Mouse (Mus musculus) stomach, embryonic 15.5 days (tissue): ENCODE data around the gene Ube2d1. TPM values are rescaled to one million over a fixed set of nuclear protein-coding genes. Genes with fewer than 3 reads are reported as not detected.

Experiments used
- ATAC-seq: fragments of 200-750 bp; cut with Nextera tagmentation; 2 replicates; pipeline ENCODE4 v1.8.0; 2017; ENCODE audit warnings: low read depth, moderate number of reproducible peaks, moderate TSS enrichment; ENCODE audit not compliant: insufficient read depth, low FRiP score
- H3K27ac ChIP-seq: fragments of 300-500 bp; sonication (generic); 2 replicates; pipeline ENCODE4 v1.5.1; 2015; ENCODE audit warnings: mild to moderate bottlenecking, inconsistent platforms
- H3K27me3 ChIP-seq: fragments of 300-500 bp; sonication (generic); replicated peaks from 2 replicates; pipeline ENCODE4 v1.6.1; 2015; ENCODE audit warnings: inconsistent platforms
- H3K36me3 ChIP-seq: fragments of 300-500 bp; sonication (generic); 2 replicates; pipeline ENCODE4 v1.6.1; 2015; ENCODE audit warnings: inconsistent platforms
- H3K4me1 ChIP-seq: fragments of 300-500 bp; sonication (generic); 2 replicates; pipeline ENCODE4 v1.6.1; 2015; ENCODE audit warnings: inconsistent platforms
- H3K4me2 ChIP-seq: fragments of 300-500 bp; sonication (generic); 2 replicates; pipeline ENCODE4 v1.6.1; 2015; ENCODE audit warnings: mild to moderate bottlenecking, inconsistent platforms
- H3K4me3 ChIP-seq: fragments of 300-500 bp; sonication (generic); replicated peaks from 2 replicates; pipeline ENCODE4 v1.5.1; 2015; ENCODE audit warnings: inconsistent platforms
- H3K9ac ChIP-seq: fragments of 300-500 bp; sonication (generic); 2 replicates; pipeline ENCODE4 v1.6.1; 2015; ENCODE audit warnings: inconsistent platforms
- H3K9me3 ChIP-seq: fragments of 300-500 bp; sonication (generic); 2 replicates; pipeline ENCODE4 v1.6.1; 2016; ENCODE audit warnings: inconsistent platforms
- WGBS: fragments of 180-500 bp; shearing (Covaris S2); methylation state at CpG from one replicate; pipeline ENCODE4 v1.1.7; 2015; 5-methylcytosine and 5-hydroxymethylcytosine counted together
- polyA plus RNA-seq: library from polyadenylated mRNA; unstranded; fragments of >200 nt; fragmentation: Nextera tagmentation; extraction: Ambion mirVana; gene quantifications from 2 replicates; pipeline ENCODE4 v1.2.1, GENCODE M21; 2015

The Ube2d1 gene
- polyA plus RNA-seq, 1 experiment from 2014 or later: 51.6 TPM

DNA sequence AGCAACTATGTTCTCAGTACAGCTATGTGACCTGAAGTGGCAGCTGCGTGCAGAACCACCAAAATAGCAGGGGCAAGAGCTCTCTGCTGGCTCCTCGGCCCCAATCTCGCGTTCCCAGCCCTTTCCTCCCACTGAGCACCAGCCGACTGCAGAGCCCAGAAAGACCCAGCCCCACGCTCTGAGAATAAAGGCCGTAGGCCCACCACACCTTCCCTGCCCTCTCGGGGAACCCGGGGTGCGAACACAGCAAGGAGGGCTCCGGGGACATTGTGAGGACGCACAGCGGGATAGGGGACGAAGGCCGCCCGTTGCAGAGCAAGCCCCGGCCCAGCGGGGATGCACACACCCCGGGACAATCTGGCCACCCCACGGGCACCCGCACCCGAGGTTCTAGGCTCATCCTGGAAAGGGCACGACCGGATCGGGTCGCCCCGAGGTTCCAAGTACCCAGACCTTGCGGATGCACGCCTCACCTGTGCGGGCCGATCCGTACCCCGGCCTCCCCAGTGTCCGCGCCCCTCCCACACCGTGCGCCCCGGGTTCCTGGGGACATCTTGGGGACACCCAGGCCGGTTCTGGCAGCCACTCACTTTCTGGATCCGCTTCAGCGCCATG lies 444 bp downstream of the Ube2d1 start:
- Histone ChIP-seq H3K9me3 (no peaks in the 10 kb centered on the region), H3K36me3 (no peaks in the 10 kb centered on the region), H3K4me2 (peak overlapping the region; percentile 72), H3K4me1 (peaks cover 5% of the 10 kb centered on the region; the same call in 1 of the 2 replicates), H3K9ac (peak overlapping the region; percentile 75), H3K4me3 (peak overlapping the region; percentile 77), H3K27ac (peak overlapping the region; percentile 38; the same call in 1 of the 2 replicates), H3K27me3 (no peaks in the 10 kb centered on the region)
- WGBS: under 1% methylated on average over 38 of the region's 41 CpGs
- ATAC-seq: peak; percentile 73

- 0 out of 2 replicates have a peak overlapping the region, but pooled peaks have one; percentile 38 for H3K27ac ChIP-seq
- H3K9me3 ChIP-seq: no peaks in the 10 kb centered on the region
- H3K9ac ChIP-seq: peak overlapping the region; percentile 75
- 10% methylated on average over 8 of the region's 8 CpGs for WGBS
- no peak for ATAC-seq
- no peaks in the 10 kb centered on the region for H3K27me3 ChIP-seq
- peaks cover 5% of the 10 kb centered on the region; the same call in 1 of the 2 replicates for H3K4me1 ChIP-seq
- peak overlapping the region; percentile 77 for H3K4me3 ChIP-seq
- no peaks in the 10 kb centered on the region for H3K36me3 ChIP-seq
- H3K4me2 ChIP-seq: peak overlapping the region; percentile 72
Observed at GRCm38 (mm10) chr10:71284131-71284510, 941 bp downstream of the Ube2d1 start.

DNA sequence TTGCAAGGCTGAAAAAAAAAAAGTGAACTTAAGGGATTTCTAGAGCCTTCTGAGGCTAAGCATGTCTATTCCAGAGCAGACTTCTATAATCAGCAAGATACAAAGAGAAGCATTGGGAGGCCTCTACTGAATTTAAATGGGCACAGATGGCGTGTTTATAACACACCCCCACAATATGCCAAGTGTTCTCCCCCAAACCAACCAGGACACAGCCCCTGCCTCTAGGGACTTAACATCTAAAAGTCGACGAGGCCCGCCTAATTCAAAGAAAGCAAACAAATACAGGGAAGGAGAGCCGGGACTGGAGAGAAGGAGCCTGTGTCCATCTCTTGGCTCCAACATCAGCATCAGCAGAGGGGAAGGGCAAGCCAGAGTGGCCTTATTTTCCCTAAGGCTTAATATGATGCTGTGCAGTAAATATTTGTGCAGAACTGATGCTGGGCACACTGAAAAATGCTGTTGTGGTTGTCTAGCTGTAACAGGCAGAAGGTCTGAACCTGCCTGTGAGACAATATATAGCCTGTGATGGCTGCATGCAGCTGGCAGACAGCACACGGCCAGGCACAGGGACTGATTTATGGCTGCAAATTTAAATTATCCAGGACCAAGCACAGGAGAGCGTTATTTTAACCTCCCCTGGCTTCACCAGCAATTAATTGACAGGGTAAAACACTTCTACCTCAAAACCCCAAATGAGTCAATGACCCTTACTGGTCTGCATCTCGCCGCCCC lies 11.9 kb downstream of the Ube2d1 start:
- H3K4me2 ChIP-seq: no peak overlapping the region
- H3K4me3 ChIP-seq: no peak overlapping the region
- H3K27me3 ChIP-seq: no peaks in the 10 kb centered on the region
- H3K9me3 ChIP-seq: no peaks in the 10 kb centered on the region
- H3K36me3 ChIP-seq: no peaks in the 10 kb centered on the region
- no peaks in the 10 kb centered on the region for H3K4me1 ChIP-seq
- no peak overlapping the region for H3K9ac ChIP-seq
- WGBS: 60% methylated on average over 9 of the region's 9 CpGs
- no peak for ATAC-seq
- no peak overlapping the region for H3K27ac ChIP-seq

DNA sequence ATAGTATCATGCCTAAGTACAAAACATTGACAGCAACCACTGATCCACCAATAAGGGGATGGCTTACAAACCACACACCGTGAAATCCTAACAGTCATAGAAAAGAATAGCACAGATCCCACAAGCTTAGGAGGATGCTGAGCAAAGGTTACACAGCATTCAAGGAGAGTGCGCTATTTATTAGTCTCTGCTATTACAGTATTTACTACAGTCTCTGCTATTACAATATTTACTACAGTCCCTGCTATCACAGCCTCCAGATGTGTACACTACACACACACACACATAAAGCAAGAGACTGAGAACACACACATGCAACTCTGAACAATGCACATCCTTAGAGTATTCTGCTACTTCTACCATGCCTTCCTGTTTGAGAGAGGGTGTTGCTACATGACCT lies 17.1 kb downstream of the Ube2d1 start:
- no peak overlapping the region for H3K4me2 ChIP-seq
- no peak overlapping the region for H3K27ac ChIP-seq
- no peaks in the 10 kb centered on the region for H3K36me3 ChIP-seq
- H3K9ac ChIP-seq: no peak overlapping the region
- H3K4me3 ChIP-seq: no peak overlapping the region
- H3K9me3 ChIP-seq: no peaks in the 10 kb centered on the region
- no peaks in the 10 kb centered on the region for H3K27me3 ChIP-seq
- no peaks in the 10 kb centered on the region for H3K4me1 ChIP-seq
- ATAC-seq: no peak
- WGBS: 89% methylated on average over 2 of the region's 2 CpGs

DNA sequence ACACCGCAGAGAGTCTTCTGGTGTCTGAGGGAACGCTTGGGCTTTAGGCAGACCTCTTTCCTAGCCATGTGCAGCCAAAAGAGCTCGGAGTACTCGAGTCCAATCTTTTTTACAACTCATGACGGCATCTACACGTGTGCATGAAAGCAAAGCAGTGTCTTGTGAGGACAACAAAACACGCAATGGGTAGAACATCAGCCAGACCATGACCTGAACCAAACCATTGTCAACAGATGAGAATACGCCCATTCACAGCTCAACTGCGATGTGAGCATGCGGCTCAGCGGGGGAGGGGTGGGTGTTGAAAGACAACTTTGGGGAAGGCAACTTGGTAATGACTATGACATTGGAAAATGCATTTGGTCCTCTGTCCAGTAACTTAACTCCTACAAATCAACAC lies 17.6 kb downstream of the Ube2d1 start:
- H3K4me1 ChIP-seq: no peaks in the 10 kb centered on the region
- H3K27ac ChIP-seq: no peak overlapping the region
- no peaks in the 10 kb centered on the region for H3K27me3 ChIP-seq
- no peak overlapping the region for H3K4me2 ChIP-seq
- H3K36me3 ChIP-seq: no peaks in the 10 kb centered on the region
- H3K9ac ChIP-seq: no peak overlapping the region
- no peaks in the 10 kb centered on the region for H3K9me3 ChIP-seq
- WGBS: 77% methylated on average over 11 of the region's 11 CpGs
- ATAC-seq: no peak
- H3K4me3 ChIP-seq: no peak overlapping the region

DNA sequence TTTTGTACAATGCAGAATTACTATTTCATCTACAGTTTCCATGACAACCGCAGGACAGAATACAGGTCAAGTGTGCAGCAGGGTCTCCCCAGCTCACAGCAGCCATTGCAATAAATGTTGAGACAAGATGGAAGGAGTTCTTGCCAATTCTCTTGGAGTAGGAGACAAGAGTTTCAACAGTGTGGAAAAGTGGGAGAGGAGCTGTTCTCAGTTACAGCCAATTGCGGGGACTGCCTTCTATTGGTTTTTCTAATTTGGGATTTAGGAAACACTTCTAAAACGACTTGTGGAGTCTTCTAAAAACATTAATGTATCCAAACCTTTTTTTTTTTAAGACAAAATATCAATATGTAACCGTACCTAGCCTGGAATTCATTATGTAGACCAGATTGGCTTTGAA lies 20.0 kb downstream of the Ube2d1 start:
- 80% methylated on average over 4 of the region's 4 CpGs for WGBS
- no peaks in the 10 kb centered on the region for H3K4me1 ChIP-seq
- no peak overlapping the region for H3K4me3 ChIP-seq
- 0 out of 2 replicates have a peak, but pooled peaks cover 2% of the 10 kb centered on the region for H3K36me3 ChIP-seq
- no peak overlapping the region for H3K27ac ChIP-seq
- H3K9me3 ChIP-seq: no peaks in the 10 kb centered on the region
- H3K27me3 ChIP-seq: no peaks in the 10 kb centered on the region
- H3K4me2 ChIP-seq: no peak overlapping the region
- no peak for ATAC-seq
- H3K9ac ChIP-seq: no peak overlapping the region

GRCm38 (mm10) chr10:71261637-71262036 lies 23.4 kb downstream of the Ube2d1 start:
- Histone ChIP-seq H3K27me3 (no peaks in the 10 kb centered on the region), H3K4me3 (no peak overlapping the region), H3K4me1 (no peaks in the 10 kb centered on the region), H3K9ac (no peak overlapping the region), H3K27ac (no peak overlapping the region; the same call in 1 of the 2 replicates), H3K36me3 (0 out of 2 replicates have a peak, but pooled peaks cover 2% of the 10 kb centered on the region), H3K9me3 (no peaks in the 10 kb centered on the region), H3K4me2 (no peak overlapping the region)
- 77% methylated on average over 8 of the region's 8 CpGs for WGBS
- ATAC-seq: no peak

DNA sequence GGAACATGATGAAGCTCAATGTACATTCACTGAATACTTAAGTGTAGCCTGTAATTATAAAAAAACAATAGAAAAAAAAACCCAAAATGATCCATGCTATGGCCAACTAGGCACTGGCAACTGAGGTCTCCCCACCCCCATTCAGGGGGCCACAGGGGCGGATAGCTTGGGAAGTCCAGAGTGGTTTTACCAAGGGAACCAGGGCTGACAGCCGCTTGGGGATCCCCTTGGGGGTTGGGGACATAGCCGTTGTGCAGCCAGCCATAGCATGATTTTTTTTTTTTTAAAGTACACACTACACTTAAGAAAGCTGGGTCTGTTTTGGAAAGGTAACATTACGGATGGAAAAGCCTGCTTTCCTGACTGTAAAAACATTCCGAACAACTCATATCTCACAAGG lies 26.1 kb downstream of the Ube2d1 start:
- Histone ChIP-seq H3K27me3 (no peaks in the 10 kb centered on the region), H3K36me3 (0 out of 2 replicates have a peak, but pooled peaks cover 6% of the 10 kb centered on the region), H3K4me3 (no peak overlapping the region), H3K9me3 (no peaks in the 10 kb centered on the region), H3K9ac (no peak overlapping the region), H3K27ac (no peak overlapping the region), H3K4me1 (no peaks in the 10 kb centered on the region), H3K4me2 (no peak overlapping the region)
- ATAC-seq: no peak
- 89% methylated on average over 5 of the region's 5 CpGs for WGBS

DNA sequence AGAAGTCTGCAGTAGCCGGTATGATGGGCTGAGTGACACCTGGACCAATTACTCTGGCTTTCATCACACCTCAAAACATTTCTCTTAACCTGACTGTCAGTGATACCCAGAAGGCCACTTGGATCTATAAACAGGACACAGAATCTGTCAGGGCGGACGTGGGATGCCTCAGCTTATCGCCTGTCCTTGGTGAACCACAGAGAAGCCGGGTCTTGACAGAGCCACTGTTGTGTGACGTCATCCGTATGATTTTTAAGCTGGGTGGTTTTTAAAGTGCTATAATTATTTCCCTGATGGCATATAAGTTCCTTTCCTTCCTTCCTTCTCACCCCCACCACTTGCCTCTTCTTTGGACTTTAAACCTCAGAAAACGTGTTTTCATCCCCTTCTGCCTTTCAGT lies 26.5 kb downstream of the Ube2d1 start:
- H3K9me3 ChIP-seq: no peaks in the 10 kb centered on the region
- H3K4me1 ChIP-seq: no peaks in the 10 kb centered on the region
- no peaks in the 10 kb centered on the region for H3K27me3 ChIP-seq
- no peak overlapping the region for H3K4me2 ChIP-seq
- 83% methylated on average over 8 of the region's 8 CpGs for whole genome bisulfite sequencing
- ATAC-seq: no peak
- H3K9ac ChIP-seq: no peak overlapping the region
- H3K4me3 ChIP-seq: no peak overlapping the region
- H3K27ac ChIP-seq: no peak overlapping the region
- 0 out of 2 replicates have a peak, but pooled peaks cover 6% of the 10 kb centered on the region for H3K36me3 ChIP-seq

DNA sequence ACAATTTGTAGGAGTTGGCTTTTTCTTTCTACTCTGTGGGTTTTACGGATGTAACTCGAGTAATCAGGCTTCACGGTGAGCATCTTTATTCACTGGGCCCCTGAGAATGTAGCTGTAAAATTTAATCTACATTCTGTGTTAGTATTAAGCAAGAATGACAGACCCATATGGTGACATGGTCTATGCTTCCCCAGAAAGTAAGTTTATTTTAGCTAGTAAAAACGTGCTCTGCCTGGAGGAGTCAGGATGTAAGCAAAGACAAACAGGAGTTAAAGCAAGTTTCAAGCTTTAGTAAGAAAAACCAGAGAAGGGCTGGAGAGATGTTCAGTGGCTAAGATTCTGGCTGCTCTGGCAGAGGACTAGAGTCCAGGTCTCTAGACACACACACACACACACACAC lies 31.9 kb downstream of the Ube2d1 start:
- no peak overlapping the region for H3K4me3 ChIP-seq
- no peak for ATAC-seq
- no peak overlapping the region for H3K9ac ChIP-seq
- no peak overlapping the region for H3K4me2 ChIP-seq
- H3K4me1 ChIP-seq: no peaks in the 10 kb centered on the region
- H3K27me3 ChIP-seq: no peaks in the 10 kb centered on the region
- H3K9me3 ChIP-seq: no peaks in the 10 kb centered on the region
- H3K27ac ChIP-seq: no peak overlapping the region
- H3K36me3 ChIP-seq: 0 out of 2 replicates have a peak, but pooled peaks cover 4% of the 10 kb centered on the region
- 61% methylated on average over 4 of the region's 4 CpGs for WGBS

- Histone ChIP-seq H3K27me3 (no peaks in the 10 kb centered on the region), H3K4me1 (no peaks in the 10 kb centered on the region), H3K4me2 (no peak overlapping the region), H3K27ac (no peak overlapping the region), H3K36me3 (0 out of 2 replicates have a peak, but pooled peaks cover 4% of the 10 kb centered on the region), H3K9me3 (no peaks in the 10 kb centered on the region), H3K9ac (no peak overlapping the region), H3K4me3 (no peak overlapping the region)
- WGBS: 74% methylated on average over 5 of the region's 5 CpGs
- no peak for ATAC-seq
Observed at GRCm38 (mm10) chr10:71252421-71252820, 32.6 kb downstream of the Ube2d1 start.

- no peak overlapping the region for H3K27ac ChIP-seq
- WGBS: 64% methylated on average over 5 of the region's 5 CpGs
- no peaks in the 10 kb centered on the region for H3K27me3 ChIP-seq
- H3K4me2 ChIP-seq: no peak overlapping the region
- H3K36me3 ChIP-seq: 0 out of 2 replicates have a peak, but pooled peaks cover 4% of the 10 kb centered on the region
- no peaks in the 10 kb centered on the region for H3K4me1 ChIP-seq
- no peak overlapping the region for H3K9ac ChIP-seq
- ATAC-seq: no peak
- no peak overlapping the region for H3K4me3 ChIP-seq
- no peaks in the 10 kb centered on the region for H3K9me3 ChIP-seq
Observed at GRCm38 (mm10) chr10:71251846-71252245, 33.2 kb downstream of the Ube2d1 start.
